Mouse (Mus musculus) cerebellum, postnatal 10 days (tissue): ENCODE measurements at regions not wholly inside any gene's neighbourhood (a gene's known extent, or its start where the extent isn't known, plus 50 kb on each side); places are given as distances from the start of the nearest gene placed in this dataset.

Experiments used
- DNase-seq, 2 experiments: peaks; one replicate each; pipeline ENCODE4 v3.0.0; 2021; ENCODE audit warnings: mixed read lengths in 2 of 2

DNA sequence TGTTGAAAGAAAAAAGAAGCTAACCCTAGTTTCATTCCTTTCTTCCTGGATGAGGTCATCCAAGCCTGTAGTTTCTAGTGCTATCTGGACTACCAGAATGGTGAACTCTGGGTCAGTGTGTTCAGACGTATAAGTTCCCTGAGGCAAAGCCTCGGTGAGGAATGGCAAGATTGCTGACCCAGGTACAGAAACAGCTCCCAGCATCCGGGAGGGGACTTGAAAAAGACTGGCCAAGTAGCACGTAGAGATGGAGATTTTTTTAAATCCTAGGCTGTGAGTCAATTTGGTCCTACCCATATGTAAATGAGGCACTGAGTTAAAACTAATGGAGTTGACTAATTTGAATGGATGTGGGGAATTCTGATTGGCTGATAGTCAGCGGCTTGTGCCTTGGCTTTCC is 55.0 kb upstream of the Gm11084 start:
- no peak for DNase-seq

DNA sequence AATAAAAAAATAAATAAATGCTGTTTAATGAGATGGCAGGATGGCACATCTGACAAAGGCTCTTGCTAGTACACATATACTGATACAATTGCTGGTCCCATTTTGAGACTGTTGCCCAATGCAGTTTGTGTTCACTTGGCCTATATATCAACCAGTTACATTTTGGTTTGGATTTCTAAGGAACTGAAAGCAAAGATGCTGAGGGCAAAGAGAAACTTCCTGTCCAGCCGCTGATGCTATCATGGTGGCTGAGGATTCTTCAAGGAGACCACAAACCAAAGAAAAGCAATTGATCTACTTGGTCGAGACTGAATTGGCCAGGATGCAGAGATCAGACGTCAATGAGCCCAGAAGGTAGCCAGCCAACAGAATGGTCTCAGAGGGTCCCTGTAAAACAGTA is 53.5 kb upstream of the Gm11084 start:
- no peak for DNase-seq

DNA sequence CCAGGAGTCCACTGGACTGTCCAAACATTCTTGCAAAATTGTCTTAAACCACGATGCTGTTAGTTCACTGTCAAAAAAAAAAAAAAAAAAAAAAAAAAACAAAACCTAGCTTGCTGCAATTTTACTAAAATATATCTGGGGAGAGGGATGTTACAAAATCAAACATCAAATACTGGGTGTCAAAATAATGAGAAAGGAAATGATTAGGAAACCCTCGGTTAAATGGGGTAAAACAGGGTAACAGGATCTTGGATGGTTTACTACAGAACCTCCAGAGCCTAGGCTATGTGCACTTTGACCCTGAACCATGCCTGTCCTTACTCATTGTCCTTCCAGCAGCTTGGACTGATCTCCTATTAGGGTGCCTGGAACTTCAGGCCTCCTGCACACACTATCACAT is 52.8 kb upstream of the Gm11084 start:
- no peak for DNase-seq

DNA sequence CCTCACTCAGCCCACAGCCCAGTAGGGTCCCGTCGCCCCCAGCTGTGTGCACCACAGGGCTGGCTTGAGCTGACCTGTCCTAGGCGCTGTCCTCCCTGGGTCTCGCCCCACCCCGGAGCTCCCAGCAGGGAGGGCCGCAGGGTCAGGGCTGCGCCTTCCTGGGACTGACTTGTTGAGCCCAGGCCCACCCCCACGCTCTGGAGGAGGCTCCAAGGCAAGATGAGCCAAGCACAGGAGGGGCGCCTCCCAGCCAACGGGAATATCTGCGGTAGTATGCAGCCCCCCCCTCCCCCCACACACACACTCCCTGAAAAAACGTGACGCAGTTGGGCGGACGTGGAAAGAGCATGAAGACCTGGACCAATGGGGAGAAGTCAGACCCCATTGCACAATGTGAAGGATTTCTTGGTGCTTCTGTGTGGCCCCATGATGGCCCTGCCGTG is 51.8 kb upstream of the Gm11084 start:
- DNase-seq = peak; percentile 14 to 20

DNA sequence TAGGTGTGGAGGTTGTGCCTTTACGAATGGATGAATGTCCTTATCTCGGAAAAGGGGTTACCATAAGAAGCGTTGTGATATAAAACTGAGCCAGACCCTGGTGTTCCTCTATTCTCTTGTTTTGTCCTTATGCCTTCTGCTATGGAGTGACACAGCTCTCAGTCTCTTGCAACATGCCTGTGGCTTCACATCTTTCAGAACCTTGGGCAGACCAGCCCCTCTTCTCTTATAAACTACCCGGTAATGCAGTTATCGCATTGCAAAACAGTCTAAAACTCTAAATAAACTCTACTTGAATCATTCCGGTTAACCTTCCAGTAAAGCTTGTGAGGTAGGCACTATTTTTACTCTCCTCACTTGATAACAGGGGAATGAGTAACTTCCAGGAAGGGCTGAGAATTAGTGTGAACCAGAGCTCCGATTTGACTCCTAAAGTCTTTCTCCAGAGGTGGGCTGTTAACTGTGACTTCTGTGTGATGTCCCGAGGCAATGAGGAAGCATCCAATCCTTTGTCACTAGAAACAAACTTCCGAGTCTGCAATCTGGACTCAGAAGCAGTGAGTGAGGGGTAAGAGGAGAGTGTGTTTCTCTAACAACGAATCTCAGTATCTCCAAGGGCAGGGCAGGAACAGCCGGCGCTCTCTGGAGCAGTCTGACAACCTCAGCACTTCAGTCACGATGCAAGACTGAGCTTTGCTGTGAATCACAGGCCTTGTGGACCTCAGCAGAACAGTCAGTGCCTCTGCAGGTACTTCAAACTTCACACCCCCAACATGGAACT is 50.9 kb upstream of the Gm11084 start:
- no peak for DNase-seq
